Mouse (Mus musculus) intestine, postnatal 0 days (tissue): ENCODE measurements at regions not wholly inside any gene's neighbourhood (a gene's known extent, or its start where the extent isn't known, plus 50 kb on each side); places are given as distances from the start of the nearest gene placed in this dataset.
"Not testable (repeated sequence)": the region's sequence is repeated elsewhere in the genome, so short reads cannot be mapped to it uniquely, and the experiment has no call there.

ENCODE experiments used
- ATAC-seq: fragments of 200-750 bp; cut with Nextera tagmentation; 2 replicates; pipeline ENCODE4 v1.8.0; 2017; ENCODE audit warnings: mild to moderate bottlenecking, moderate TSS enrichment, moderate library complexity
- H3K27ac ChIP-seq: fragments of 300-500 bp; sonication (generic); 2 replicates; pipeline ENCODE4 v1.5.1; 2014; ENCODE audit warnings: mild to moderate bottlenecking, low read depth, low read length, moderate library complexity
- H3K27me3 ChIP-seq: fragments of 300-500 bp; sonication (generic); replicated peaks from 2 replicates; pipeline ENCODE4 v1.6.1; 2014; ENCODE audit warnings: low read length, mixed read lengths; ENCODE audit not compliant: control insufficient read depth, insufficient read depth
- H3K36me3 ChIP-seq: fragments of 300-500 bp; sonication (generic); 2 replicates; pipeline ENCODE4 v1.6.1; 2014; ENCODE audit warnings: mild to moderate bottlenecking, moderate library complexity; ENCODE audit not compliant: control insufficient read depth, insufficient read depth
- H3K4me1 ChIP-seq: fragments of 300-500 bp; sonication (generic); replicated peaks from 2 replicates; pipeline ENCODE4 v1.6.1; 2014; ENCODE audit warnings: antibody characterized with exemption, low read length, mixed read lengths; ENCODE audit not compliant: control insufficient read depth, insufficient read depth
- H3K4me2 ChIP-seq: fragments of 300-500 bp; sonication (generic); replicated peaks from 2 replicates; pipeline ENCODE4 v1.6.1; 2014; ENCODE audit warnings: low read depth, mild to moderate bottlenecking, moderate library complexity
- H3K4me3 ChIP-seq: fragments of 300-500 bp; sonication (generic); 2 replicates; pipeline ENCODE4 v1.5.1; 2014; ENCODE audit warnings: low read depth, low read length
- H3K9ac ChIP-seq: fragments of 300-500 bp; sonication (generic); 2 replicates; pipeline ENCODE4 v1.6.1; 2014; ENCODE audit warnings: mild to moderate bottlenecking, low read depth, low read length
- H3K9me3 ChIP-seq: fragments of 300-500 bp; sonication (generic); 2 replicates; pipeline ENCODE4 v1.6.1; 2016; ENCODE audit warnings: mixed run types; ENCODE audit not compliant: control insufficient read depth
- CTCF ChIP-seq: sonication (generic); IDR thresholded peaks from 2 replicates; pipeline ENCODE4 v1.5.1; 2016; ENCODE audit warnings: low read depth, mild to moderate bottlenecking, control low read depth, antibody characterized with exemption, moderate library complexity
- WGBS: fragments of 180-500 bp; shearing (Covaris S2); extraction: QIAGEN DNeasy Blood & Tissue Kit; methylation state at CpG from one replicate; pipeline ENCODE4 v1.1.7; 2014; 5-methylcytosine and 5-hydroxymethylcytosine counted together

DNA sequence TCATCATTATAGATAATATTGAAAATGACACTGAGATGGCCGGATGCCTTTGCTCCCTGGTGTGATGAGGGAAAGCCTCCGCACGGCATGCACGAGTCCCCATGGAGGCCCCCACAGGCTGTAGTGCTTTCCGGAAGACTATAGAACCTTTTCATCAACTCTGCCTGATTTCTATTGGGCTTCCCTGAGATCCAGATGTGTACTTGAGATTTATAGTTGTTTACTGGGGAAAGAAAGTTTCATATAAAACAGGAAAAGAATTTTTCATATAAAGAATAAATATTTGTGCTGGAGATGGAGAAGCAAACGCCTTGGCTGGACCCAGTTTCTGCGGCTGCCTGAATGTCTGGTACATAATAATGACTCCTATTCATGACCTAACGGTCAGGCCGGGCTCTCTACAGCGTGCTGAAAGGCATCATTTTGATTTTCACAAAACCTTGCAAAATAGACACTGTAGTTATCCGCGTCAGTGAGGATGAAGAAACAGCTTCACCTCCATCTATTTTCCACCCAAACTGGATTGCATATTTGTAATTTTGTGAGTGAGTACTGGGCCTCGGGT is 113.7 kb upstream of the Rasgrp1 start:
- WGBS = 68% methylated on average over 13 of the region's 13 CpGs
- no peak overlapping the region for H3K4me3 ChIP-seq
- no peaks in the 10 kb centered on the region for H3K27me3 ChIP-seq
- H3K4me2 ChIP-seq = no peak overlapping the region
- no peak for TF ChIP-seq CTCF
- H3K9ac ChIP-seq = no peak overlapping the region
- ATAC-seq = no peak
- H3K4me1 ChIP-seq = no peaks in the 10 kb centered on the region
- 0 out of 2 replicates have a peak overlapping the region, but pooled peaks have one; percentile 28 for H3K27ac ChIP-seq
- no peaks in the 10 kb centered on the region for H3K9me3 ChIP-seq
- no peaks in the 10 kb centered on the region for H3K36me3 ChIP-seq

DNA sequence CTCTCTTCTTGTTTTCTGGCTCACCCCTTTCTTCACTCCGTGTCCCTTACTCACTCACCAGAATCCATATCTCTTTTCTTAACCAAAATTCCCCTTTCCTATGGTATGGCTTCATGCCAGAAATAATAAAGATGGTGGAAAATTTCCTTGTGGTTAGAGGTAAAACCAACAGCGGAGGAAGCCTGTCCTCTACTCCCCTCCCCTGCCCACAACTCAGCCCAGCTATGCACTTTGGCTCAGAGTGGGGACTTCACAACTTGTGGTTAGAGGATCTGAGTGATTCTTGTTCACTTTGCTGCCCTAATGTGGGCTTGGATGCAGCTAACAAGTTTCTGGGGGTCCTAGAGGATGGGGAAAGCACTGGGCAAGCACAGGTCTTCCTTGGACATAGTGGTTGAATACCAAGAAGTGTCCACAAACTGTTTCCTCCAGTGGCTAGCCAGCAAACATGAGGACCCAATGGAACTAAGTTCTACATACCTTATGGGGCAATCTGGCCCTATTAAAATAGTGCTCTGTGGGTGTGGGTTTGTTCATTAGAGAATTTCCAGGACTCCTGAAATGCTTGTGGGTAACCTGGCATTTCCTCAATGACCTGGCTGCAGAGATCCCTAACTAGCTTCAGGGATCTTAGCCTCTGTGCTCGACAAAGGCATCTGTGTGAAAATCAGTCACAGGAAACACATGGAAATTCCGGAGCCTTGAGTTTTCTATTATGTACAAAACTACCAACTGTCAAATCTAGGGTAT is 118.9 kb upstream of the Rasgrp1 start:
- Histone ChIP-seq H3K4me1 (no peaks in the 10 kb centered on the region), H3K4me3 (no peak overlapping the region), H3K36me3 (no peaks in the 10 kb centered on the region), H3K9me3 (no peaks in the 10 kb centered on the region), H3K9ac (no peak overlapping the region), H3K4me2 (no peak overlapping the region), H3K27me3 (no peaks in the 10 kb centered on the region), H3K27ac (no peak overlapping the region)
- WGBS = 82% methylated on average over 4 of the region's 4 CpGs
- TF ChIP-seq CTCF = no peak
- no peak for ATAC-seq

DNA sequence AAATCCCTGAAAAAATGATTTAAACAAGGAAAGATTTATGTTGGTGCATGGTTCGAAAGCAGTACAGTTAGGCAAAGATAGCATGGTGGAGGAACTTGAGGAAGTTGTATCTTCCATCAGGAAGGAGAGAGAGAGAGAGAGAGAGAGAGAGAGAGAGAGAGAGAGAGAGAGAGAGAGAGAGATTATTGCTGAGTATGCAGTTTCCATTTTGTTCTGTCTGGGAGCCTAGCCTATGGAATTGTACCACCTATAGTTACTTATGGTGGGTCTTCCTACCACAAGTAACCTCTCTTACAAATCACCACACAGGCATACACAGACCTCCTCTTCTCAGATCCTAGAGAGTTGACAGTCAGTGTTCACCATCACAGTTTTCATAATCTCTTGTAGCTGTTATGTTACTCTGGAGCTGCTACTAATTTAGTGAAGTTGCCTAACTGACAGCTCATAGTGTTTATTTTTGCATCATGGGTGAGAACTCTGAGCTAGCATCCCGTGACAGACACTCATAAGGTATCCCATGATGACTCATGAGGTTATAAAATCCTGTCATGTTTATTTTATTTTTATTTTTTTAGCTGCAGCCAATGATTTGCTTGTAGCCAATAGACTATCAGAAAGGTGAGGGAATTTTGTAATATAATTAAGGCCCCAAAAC is 132.2 kb upstream of the Rasgrp1 start:
- Histone ChIP-seq H3K4me2 (no peak overlapping the region), H3K9ac (no peak overlapping the region), H3K27me3 (no peaks in the 10 kb centered on the region), H3K4me1 (no peaks in the 10 kb centered on the region), H3K4me3 (no peak overlapping the region), H3K36me3 (no peaks in the 10 kb centered on the region), H3K9me3 (no peaks in the 10 kb centered on the region), H3K27ac (no peak overlapping the region)
- 74% methylated on average over 2 of the region's 2 CpGs for WGBS
- no peak for TF ChIP-seq CTCF
- no peak for ATAC-seq

DNA sequence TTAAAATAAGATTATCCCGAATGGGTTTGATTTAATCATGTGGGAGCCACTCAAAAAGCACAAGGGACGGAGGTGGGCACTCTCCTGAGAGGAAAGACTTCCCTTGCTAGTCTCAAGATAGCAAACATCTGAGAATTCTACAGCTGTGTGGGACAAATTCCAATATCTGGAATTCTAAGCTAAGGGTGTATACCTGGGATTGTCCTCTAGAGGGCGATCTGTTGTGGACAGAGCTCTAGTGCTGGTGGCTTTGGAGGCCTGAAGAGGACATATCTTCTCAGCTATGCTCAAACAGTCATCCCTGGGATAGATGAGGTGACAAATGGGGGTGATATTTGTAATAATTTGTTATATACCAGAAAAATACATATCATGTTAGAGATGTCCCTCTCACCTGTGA is 132.8 kb upstream of the Rasgrp1 start:
- Histone ChIP-seq H3K27me3 (no peaks in the 10 kb centered on the region), H3K4me2 (no peak overlapping the region), H3K27ac (no peak overlapping the region), H3K9ac (no peak overlapping the region), H3K4me3 (no peak overlapping the region), H3K36me3 (no peaks in the 10 kb centered on the region), H3K9me3 (no peaks in the 10 kb centered on the region), H3K4me1 (no peaks in the 10 kb centered on the region)
- peak; percentile 73 for TF ChIP-seq CTCF
- 43% methylated on average over 3 of the region's 3 CpGs for WGBS
- no peak for ATAC-seq

DNA sequence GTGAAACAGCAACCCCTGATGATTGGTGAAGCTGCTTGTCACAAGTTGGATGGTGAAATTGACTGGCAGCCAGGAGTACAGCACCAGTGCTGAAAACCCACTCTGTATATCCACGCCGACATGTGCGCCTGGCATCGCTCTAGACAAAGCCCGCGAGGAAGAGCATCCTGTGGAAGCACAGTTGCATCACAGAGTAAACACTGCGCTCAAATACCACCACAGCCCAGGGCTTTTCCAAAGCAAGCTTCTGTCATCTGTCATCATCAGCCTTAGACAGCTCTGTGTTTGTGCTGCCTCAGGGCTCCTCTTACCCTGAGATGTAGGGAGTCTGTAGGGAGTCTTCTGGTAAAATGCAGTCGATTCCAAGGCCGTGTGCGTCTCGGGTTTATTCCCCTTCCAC is 134.7 kb upstream of the Rasgrp1 start:
- H3K27ac ChIP-seq, H3K4me3 ChIP-seq, H3K9ac ChIP-seq, H3K27me3 ChIP-seq, H3K36me3 ChIP-seq, H3K4me2 ChIP-seq, H3K4me1 ChIP-seq, ATAC-seq, H3K9me3 ChIP-seq: not testable (repeated sequence)
- WGBS = 46% methylated on average over 9 of the region's 11 CpGs

DNA sequence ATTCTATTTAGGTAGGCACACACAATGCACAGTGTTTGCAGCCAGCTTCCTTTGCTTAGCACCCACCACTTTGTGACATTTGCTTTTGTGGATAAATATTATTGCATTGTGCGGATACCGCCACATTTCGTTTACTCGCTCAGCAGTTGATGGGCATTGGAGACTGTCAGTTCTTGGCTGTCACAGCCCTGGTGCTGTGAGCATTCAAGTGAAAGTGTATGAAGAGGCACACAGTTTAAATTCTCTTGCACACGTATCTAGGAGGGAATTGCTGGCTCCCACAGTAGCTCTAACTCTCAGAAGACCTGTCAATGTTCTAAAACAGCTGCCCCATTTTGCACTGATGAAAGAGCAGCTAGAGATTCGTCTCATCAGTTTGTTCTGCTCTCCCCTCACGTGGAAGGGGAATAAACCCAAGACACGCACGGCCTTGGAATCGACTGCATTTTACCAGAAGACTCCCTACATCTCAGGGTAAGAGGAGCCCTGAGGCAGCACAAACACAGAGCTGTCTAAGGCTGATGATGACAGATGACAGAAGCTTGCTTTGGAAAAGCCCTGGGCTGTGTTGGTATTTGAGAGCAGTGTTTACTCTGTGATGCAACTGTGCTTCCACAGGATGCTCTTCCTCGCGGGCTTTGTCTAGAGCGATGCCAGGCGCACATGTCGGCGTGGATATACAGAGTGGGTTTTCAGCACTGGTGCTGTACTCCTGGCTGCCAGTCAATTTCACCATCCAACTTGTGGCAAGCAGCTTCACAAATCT is 136.6 kb upstream of the Rasgrp1 start:
- not testable (repeated sequence) for ATAC-seq, H3K9me3 ChIP-seq, H3K27ac ChIP-seq, H3K36me3 ChIP-seq, H3K4me1 ChIP-seq, H3K27me3 ChIP-seq, H3K4me3 ChIP-seq, H3K9ac ChIP-seq, H3K4me2 ChIP-seq
- WGBS = 46% methylated on average over 16 of the region's 16 CpGs
